Mouse (Mus musculus): Measurements from ENCODE around the gene Ankrd11.
"Not testable (repeated sequence)": the region's sequence is repeated elsewhere in the genome, so short reads cannot be mapped to it uniquely, and the experiment has no call there.

The Ankrd11 gene

DNA sequence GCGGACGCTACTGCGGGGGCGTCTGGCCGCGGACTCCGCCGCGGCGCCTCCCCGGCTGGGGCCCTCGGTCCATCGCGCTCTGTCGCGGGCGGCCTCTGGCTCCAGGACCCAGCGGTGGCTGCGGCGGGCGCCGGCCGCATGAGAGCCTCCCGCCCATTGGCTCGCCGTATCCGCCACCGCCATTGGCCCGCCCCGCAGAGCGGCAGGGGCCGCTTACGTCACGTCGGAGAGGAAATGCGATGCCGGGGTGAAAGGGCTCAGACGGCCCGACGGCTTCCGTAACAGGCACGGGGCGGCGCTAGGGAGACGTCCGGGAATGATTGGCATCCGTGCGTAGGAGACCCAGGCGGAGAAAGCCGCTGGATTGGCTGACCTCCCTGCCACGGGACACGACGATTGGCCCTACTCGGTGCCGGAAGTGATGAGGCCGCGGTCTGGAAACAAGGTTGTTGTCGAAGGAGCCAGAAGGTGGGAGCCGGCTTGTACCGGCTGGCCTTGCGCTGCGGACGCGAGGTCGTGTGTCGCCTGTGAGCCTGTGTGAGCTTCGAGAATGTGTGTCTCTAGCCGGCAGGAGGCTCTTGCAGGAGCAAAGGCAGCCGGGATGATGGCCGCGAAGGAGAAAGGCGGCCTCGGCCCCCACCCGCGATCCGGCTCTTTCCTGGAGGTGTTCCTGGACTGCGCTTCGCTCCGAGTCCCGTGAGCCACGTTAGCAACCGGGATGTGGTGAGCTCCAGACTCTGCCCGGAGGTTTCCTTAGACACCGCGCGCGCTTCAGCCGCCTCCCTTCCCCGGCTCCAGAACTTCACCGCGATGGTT, at the start of gene Ankrd11:
TSS of gene Ankrd11 (minus strand) at position 120 of the 816 bp plus-strand sequence.
- peak; percentile 98 to 100 for DNase-seq

DNA sequence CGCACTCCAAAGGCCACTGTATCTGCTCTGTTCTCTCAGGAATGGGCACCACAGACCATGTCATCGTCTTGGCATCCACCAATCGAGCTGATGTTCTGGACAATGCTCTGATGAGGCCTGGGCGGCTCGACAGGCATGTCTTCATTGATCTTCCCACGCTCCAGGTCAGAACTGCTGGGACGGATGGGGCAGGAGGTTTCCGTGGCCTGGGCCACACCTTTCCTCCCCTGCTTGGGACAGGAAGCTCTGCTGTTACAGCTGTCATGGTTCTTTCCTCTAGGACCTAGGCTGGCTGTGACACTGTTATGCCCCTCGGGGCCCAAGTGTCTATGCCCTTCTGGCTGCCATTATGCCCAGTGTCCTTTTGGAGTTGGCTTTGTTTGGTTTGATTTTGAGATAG, 45.2 kb upstream of the Ankrd11 start:
- DNase-seq: no peak

DNA sequence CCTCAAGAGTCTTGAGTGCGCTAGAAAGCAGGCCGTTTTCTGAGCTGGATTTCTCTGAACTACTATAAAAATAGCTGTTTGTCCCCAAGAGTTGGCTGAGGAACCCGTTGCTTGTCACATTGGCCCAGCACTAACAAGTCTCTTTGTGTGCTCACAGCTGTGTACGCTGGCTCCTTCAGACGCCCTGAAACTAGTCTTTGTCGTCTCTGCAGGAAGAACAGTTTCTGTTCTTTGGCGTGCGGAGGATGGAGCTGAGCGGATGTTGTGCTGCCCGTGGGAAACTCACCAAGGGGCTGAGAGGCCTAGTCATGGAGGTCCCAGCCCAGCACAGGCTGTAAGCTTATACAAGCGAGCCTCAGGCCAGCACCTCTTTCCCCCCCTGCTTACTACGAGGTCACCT, 41.5 kb upstream of the Ankrd11 start:
- DNase-seq: no peak

DNA sequence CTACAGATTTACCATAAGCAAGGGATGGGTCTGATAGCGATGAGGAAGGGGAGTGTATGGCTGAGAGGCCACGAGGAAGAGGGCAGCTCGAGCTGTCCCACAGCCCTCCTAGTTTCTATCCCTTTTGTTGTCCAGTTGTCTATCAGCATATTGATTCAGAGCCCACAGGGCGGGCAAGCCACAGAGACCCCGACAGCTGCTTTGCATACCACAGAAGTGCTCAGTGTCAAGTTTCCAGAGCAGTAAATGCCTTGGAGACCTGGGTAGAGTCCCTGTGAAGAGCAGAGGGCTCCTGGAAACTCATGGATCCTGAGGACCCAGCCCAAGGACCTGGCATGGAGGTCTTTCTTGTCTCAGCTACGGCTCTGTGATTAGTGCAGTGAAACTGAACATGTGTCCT, 40.9 kb upstream of the Ankrd11 start:
- DNase-seq: no peak

DNA sequence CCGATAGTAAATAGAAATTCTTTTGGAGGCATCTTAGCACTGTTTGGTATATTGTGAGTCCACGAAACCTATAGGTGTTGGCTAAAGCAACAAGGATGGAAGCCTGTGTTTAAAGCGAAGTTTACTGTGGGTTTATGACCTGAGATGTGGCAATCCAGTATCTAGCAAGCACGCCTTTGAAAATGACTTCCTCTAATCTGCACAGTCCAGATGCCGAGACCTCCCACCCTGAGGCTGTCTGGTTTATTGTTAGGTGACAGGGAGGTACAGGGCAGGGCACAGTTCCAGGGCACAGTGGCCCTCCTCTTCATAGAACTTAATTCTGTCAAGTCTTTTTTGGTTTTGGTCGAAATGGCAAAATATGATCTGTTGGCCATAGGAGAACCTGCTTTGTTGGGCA, 35.1 kb upstream of the Ankrd11 start:
- no peak for DNase-seq

DNA sequence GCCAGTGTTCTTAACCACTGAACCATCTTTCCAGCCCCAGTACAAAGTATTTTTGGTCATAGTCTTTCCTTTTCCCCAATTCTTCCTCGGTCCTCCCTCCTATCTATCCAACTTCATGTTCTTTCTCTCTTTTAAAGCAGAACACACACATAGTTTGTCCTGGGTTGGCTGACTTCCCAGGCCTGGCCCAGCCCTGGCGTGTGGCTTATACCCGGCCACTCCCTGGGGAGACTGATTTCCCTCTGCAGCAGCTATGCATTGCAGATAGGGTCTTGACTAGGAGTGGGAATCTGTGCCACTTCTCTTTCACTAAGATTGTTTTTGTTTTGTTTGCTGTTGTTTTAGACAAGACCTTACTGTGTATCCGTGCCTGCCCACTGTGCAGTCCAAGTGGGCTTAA, 29.1 kb upstream of the Ankrd11 start:
- DNase-seq: no peak

DNA sequence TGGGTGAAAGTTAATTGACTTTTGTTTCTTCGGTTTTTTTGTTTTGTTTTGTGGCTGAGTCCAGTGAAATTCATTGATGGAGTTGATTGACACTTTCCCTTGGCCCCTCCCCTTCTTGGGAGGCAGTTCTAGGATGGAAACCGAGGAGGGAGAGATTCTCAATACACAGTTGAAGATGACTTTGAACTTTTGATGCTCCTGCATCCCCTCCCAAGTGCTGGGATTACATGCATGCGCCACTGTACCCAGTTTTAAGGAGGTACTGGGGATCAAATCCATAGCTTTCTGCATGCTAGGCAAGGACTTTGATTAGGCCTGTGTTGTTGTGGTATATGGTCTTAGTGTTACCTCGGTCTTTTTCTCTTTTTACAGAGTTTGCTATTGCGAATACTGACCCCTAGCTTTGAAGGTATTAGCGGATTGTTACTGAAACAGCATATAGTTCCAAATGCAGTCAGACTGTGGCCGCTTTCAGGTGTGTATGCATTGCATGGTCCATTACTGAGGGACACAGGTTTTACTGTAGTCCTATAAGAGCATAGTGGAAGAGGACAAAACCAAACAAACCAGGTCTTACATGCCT, 24.1 kb upstream of the Ankrd11 start:
- no peak for DNase-seq

DNA sequence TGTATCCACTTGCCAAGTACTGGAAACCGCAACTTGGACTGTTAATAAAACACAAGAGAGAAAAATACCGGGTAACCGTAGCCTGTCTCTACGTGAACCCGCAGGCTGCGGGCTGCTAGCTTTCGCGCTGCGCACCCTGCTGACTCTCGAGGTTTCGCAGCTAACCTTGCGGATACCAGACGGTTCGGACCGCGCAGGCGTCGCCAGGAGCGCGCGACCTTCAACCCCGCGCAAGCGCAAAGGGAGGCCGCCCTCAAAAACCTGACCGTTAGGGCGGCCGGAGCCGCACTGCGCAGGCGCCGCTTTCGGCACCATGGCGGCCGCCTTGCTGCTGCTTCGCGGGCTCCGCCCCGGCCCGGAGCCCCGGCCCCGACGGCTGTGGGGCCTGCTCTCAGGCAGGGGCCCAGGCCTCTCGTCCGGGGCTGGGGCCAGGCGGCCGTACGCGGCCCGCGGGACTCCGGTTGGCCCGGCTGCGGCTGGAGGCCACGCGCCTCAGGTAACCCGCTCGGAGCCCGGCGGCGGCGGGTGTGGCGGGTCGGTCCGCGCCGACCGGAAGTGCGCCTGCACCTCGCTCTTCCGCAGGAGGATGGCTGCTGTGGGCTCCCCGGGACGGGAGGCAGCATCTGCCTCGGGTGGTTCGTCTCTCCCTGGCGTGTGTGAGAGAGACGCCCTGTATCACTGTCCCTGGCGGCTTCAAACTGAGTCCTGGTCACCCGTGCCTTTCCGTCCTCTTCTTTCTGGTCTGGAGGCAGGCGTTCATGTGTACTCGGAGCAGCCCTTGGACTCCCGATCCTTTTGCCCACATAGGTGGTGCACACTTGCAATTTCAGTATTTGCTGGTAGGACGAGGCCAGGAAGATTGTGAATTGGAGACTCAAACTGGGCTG, 23.4 kb upstream of the Ankrd11 start:
- peak; percentile 91 to 93 for DNase-seq

DNA sequence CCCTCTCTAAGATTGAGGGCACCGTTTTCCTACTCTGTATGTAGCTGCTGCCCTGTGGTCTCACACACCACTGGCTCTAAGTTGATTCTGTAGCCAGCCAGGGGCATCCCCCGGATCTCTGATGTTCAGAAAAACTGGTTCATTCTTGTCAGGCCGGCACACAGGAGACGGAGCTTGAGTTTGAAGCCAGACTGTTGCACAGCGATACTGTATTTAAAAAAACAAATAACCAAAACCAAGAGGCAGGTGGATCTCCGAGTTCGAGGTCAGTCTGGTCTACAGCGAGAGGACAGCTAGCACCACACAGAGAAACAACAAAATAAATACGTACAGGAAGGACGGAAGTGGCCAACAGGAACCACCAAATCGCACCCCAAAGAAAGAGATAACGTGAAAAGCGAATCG, 22.7 kb upstream of the Ankrd11 start:
- peak in 1 of 2 experiments; percentile 30 for DNase-seq

DNA sequence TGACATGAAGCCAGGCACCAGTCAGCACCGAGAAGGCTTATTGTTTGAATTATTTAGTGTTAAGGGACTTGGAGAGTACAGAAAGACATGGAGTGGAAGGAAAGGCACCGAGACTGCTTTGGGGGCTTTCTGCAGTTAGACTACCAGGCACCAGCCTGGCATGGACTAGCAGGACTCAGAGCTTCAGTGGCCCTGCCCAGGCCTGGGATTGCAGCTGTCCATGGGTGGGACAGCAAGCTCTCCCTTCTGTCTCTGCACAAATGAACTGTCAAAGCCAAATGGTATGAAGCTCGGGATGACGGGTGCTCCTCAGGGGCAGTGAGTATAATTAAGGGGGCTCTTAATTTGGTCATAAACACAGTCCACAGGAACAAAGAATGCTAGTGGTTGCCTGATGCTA, 22.0 kb upstream of the Ankrd11 start:
- no peak for DNase-seq

DNA sequence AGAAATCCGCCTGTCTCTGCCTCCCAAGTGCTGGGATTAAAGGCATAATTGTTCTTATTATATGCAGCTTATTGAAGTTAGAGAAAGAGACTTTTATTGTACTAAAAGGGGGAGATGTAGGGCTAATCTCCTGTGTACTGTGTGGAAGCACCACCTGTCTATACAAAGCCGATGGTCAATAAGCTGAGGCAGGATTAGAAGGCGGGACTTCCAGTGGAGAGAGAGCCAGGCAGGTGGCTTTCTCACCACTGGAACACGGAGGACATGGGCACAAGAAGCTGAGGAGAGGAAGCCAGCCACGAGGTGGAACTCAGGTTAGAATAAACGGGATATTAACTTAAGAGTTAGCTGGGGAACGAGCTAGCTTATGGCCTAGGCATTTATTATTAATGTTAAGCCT, 20.6 kb upstream of the Ankrd11 start, which contains the start of gene Spg7:
TSS of gene Spg7 (plus strand) at position 222 of the 400 bp plus-strand sequence.
- DNase-seq: no peak

DNA sequence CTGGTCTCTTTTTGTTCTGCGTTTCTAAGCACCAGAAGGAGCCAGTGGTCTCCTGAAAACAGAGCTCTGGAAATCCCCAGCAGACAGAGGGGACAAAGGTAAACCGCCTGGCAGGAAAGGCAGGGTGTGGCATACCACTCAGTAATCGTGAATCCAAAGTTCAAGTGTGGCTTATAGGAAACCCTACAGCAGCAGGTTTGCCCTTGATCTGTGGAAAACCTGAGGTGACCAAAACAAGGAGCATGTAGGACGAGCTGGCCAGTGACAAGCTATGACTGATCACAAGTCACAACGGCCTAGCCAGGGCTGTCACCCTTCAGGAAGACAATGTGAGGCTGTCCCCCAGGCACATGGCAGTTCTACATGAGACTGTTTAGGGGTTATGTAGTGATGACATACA, 9.4 kb upstream of the Ankrd11 start:
- DNase-seq: no peak

DNA sequence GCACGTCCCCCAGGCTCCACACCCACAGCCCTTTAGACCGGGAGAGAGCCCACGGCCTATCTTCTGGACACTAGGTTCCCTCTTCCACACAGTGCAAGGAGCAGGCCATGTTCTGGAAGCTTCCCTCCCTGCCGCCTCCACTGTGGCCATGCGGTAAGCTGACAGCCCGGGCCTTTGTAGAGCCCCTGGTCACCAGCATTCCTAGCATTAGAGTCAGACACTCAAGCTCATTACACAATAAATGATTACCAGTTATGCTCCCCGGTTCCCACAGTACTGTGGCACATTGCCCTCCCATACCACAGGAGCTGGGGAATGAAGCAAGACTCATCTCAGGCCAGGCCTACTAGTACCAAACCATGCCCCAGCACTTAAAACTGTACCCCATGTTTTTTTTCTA, 6.3 kb upstream of the Ankrd11 start:
- no peak for DNase-seq

DNA sequence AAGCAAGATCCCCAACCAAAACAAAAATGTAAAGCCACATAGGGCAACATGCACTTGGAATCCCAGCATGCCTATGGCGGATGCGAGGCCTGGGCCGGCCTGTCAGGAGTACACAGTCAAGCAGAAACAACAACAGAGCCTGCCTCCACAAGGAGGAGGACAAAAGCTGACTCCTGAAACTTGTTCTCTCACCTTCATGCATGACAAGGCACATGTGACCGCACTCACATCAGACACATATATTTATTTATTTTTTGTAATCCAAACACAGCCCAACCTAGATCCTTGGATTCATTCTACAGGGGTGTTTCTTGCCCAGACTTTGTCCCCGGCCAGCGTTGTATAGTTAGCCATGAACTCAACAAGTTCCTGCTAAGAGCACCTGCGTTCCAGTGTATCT, 5.8 kb upstream of the Ankrd11 start:
- DNase-seq: no peak

DNA sequence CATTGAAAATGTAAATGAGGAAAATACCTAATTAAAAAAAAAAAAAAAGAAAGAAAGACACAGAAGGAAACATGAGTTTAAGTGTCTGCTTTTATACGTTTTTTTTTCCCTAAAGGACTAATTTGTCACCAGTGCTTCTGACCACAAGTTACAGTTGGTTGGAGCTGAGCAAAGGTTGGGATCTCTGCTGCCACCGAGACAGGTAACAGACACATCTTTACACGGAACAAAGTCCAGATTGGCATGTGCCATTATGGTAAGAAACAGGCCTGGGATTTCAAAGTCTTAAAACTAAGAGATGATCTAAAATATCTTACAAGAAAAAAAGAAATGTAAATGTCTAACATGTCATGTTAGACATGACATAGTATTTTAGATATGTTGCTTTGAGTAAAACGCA, 4.6 kb upstream of the Ankrd11 start:
- no peak for DNase-seq

DNA sequence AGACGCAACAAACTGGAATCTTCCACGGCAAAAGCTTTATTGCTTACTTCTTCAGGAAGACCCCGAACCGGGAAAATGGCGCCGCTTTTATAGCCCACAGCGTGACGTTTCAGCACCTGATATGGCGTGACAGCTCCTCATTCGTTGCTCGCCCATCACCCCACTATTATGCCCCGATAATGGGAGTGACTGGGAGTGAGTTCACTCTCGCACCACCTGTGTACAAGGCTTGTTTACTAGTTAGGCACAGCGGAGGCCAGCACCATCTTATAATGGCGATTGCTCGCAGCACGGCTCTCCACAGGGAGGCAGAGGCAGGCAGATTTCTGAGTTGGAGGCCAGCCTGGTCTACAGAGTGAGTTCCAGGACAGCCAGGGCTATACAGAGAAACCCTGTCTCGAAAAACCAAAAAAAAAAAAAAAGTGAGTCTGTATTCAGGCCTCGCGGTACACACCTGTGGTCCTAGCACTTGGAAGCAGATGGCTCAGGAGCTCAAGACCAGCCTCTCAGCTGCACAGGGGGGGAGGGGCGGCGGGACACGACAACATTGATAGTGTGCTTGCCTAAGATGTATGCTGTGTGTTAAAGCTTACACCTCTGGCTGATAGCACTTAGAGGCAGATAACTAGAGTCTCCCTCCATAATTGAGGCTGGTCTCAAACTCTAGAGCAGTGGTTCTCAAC, 2.8 kb upstream of the Ankrd11 start:
- DNase-seq: not testable (repeated sequence)

DNA sequence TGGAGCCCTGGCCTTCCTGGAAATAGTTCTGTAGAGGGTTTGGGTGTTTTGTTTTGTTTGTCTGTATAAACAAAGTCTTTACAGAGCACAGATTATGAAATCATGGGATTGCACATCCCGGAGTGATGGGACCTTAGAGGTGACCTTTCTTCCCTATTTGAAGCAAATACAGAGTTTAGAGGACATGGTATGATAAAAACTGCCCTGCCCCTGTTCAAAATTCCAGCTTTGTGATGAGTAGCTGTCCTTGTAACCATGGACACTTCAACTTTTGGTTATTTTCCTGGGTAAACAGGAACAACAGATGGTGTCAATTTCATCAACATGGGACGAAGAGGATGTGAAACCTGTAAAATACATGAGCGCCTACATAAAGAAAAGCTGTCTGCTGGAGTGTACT, 1.9 kb upstream of the Ankrd11 start:
- no peak for DNase-seq

DNA sequence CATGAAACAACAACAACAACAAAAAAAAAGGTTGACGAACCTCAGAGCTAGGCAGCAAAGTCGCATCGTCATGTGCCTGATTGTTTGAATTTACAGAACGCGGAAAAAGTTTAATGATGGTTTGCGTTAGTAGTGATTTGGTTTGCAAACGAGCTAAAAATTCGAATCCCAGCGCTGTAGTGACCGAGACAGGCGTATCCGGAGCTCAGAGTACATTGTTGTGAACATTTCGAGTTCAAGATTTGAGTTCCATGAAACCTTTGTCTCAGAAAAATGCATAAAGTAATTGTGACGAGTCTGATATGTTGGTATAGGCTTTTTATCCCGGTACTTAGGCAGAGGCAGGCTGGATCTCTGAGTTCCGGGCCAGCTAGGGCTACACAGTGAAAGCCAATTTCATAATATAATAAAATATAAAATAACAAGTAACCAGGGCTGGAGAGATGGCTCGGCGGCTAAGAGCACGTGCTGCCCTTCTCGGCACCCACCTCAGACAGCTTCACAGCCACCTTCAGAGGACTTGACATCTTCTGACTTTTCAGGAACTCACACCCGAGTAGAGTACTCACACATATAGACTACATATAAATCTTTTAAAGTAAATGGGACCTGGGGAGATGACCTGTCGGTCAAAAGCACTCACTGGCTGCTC, 1.0 kb upstream of the Ankrd11 start:
- no peak for DNase-seq

DNA sequence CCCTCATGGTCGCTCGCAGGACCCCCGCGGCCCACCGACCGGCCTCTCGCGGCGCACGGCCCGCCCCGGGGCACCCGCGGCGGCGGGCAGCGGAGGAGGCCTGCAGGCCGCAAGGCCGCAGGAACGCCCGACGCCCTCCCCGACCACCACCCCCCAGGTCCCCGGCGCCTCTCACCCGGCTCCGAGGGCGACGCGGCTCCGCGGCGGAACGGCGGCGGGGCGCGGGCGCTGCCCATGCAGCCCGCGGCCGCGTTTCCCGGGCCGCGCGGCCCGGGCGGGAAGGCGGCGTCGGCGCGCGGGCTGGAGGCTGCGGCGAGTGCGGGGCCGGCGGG, 337 bp downstream of the Ankrd11 start:
- DNase-seq: peak in 1 of 2 experiments; percentile 44

DNA sequence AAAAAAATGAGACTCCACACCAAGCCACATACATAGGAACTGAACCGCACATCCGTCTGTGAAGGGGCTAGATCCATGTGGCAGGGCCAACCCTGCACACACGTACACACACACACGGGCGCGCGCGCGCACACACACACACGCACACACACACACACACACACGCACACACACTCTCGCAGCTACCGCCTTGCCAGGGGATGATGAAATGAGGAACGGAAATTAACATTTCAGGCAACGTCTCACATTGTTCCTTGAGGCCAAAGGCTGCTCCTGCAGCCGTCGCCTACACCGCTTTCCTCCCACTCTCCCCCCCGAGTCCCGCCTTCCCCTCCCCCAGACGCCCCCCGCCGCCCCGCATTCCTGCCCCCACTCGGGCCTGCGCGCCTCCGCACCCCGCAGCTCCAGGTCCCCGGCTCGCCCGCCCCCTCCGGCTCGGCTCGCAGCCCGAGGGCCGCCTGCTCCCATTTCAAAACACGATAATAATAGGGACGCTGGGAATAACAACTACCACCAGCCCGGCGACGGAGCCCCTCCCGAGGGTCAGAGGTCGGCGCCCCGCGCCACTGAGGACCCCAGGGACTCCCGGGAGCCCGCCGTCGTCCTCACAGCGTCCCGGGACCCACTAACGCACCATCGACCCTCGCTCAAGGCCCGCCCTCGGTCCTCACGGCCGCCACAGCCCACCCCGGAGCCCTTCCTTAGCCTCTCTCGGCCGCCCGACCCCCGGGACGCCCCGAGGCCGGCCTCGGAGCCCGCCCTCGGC, 886 bp downstream of the Ankrd11 start:
- peak; percentile 71 for DNase-seq

DNA sequence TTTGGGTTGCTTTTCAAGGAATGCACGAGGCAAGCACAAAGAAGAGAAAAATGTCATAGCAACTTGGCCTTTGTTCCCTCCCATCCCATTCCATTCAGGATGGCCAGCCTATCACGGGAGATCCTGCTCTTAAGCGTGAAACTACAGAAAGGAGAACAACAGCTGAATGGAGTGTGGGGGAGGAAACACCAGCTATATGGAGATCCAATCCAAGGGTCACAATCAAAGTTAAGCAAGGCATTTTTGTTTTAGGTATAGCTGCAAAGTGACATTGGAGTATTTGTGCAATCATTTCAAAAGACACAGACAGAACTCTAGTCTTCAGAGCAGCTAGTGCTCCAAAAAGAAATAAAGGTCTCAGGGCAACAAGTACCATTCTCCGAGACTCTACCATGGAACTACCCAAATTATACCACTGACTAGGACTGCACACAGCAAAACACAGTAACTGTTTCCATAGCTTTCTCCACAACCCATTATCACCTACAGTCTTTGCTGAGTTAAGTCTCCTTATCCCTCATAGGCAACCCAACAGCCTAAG, 1.9 kb downstream of the Ankrd11 start:
- no peak for DNase-seq

Data from spleen, adult 18-20 months (tissue).